Mouse (Mus musculus) cortical plate, adult 2 months (tissue): ENCODE data around the gene Cep131. TPM values are rescaled to one million over a fixed set of nuclear protein-coding genes. Genes with fewer than 3 reads are reported as not detected.

ENCODE experiments used
- H3K27ac ChIP-seq: fragments of 200-500 bp; 2 replicates; pipeline ENCODE4 v1.5.1; 2012; ENCODE audit warnings: low read length, control low read depth, inconsistent platforms; ENCODE audit not compliant: insufficient read depth
- H3K4me1 ChIP-seq: fragments of 200-500 bp; 2 replicates; pipeline ENCODE4 v1.6.1; 2011; ENCODE audit warnings: low read length; ENCODE audit not compliant: control insufficient read depth, insufficient read depth
- H3K4me3 ChIP-seq: fragments of 200-500 bp; 2 replicates; pipeline ENCODE4 v1.5.1; 2011; ENCODE audit warnings: mild to moderate bottlenecking, low read length, control low read depth; ENCODE audit not compliant: insufficient read depth
- CTCF ChIP-seq: fragments of 200-500 bp; IDR thresholded peaks from 2 replicates; pipeline ENCODE4 v1.5.1; 2011; ENCODE audit warnings: mild to moderate bottlenecking, control low read depth, low read length; ENCODE audit not compliant: insufficient read depth; ENCODE audit errors: extremely low read depth
- POLR2A ChIP-seq: fragments of 200-500 bp; IDR thresholded peaks from 2 replicates; pipeline ENCODE4 v1.6.1; 2011; ENCODE audit warnings: mild to moderate bottlenecking, low read length, control low read depth; ENCODE audit not compliant: insufficient read depth; ENCODE audit errors: extremely low read depth
- polyA plus RNA-seq: library from polyadenylated mRNA; depleted of rRNA; stranded (reverse); fragments of >200 nt; gene quantifications from 2 replicates; pipeline ENCODE4 v1.2.3, GENCODE M21; 2012

Cep131 gene
- polyA plus RNA-seq, 1 experiment: 32.1 TPM

GRCm38 (mm10) chr11:120030145-120030901, 56.3 kb downstream of the Cep131 start:
- Histone ChIP-seq H3K4me3 (no peak overlapping the region), H3K27ac (no peak overlapping the region), H3K4me1 (peaks cover 21% of the 10 kb centered on the region)
- TF ChIP-seq CTCF: peak; percentile 53; the same call in 1 of the 2 replicates
- no peak for TF ChIP-seq POLR2A

- H3K4me1 ChIP-seq: peaks cover 23% of the 10 kb centered on the region
- H3K27ac ChIP-seq: no peak overlapping the region
- no peak overlapping the region for H3K4me3 ChIP-seq
- TF ChIP-seq POLR2A (no peak), CTCF (no peak)
These were observed 57.0 kb downstream of the Cep131 start for GRCm38 (mm10) chr11:120029431-120030144.

- H3K4me3 ChIP-seq: no peak overlapping the region
- H3K4me1 ChIP-seq: peaks cover 18% of the 10 kb centered on the region
- no peak for TF ChIP-seq POLR2A
- TF ChIP-seq CTCF: no peak
- H3K27ac ChIP-seq: no peak overlapping the region
These were observed 58.1 kb downstream of the Cep131 start for GRCm38 (mm10) chr11:120028319-120029092.

- peaks cover 27% of the 10 kb centered on the region for H3K4me1 ChIP-seq
- no peak overlapping the region for H3K27ac ChIP-seq
These were observed 59.7 kb downstream of the Cep131 start for GRCm38 (mm10) chr11:120026941-120027340.

DNA sequence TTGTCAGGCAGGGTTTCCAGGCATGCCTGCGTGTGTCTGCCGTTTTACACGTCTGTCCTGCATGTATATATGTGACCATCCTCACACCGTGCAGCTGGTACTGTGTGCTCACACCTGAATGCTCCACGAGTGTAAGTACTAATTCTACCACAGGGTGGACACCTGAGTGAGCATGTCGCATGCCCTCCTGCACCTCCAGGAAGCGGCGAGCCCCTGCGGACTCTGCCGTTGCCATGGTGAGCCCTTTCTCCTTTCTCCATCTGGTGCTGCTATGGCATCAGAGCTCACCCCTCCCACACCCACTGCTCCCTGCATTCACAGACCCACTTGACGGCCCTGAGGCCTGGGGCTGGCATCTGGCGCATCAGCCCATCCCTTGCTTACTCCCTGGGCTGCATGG, 63.8 kb downstream of the Cep131 start:
- TF ChIP-seq CTCF: no peak
- no peak for TF ChIP-seq POLR2A
- peak overlapping the region; percentile 23; the same call in 1 of the 2 replicates for H3K27ac ChIP-seq
- no peak overlapping the region for H3K4me3 ChIP-seq
- peaks cover 25% of the 10 kb centered on the region for H3K4me1 ChIP-seq

More at GRCm38 (mm10) chr11:120026941-120027340, 59.7 kb downstream of the Cep131 start:
- no peak overlapping the region for H3K4me3 ChIP-seq
- TF ChIP-seq CTCF: no peak
- no peak for TF ChIP-seq POLR2A

GRCm38 (mm10) chr11:120022216-120022615, 64.4 kb downstream of the Cep131 start:
- TF ChIP-seq POLR2A (no peak), CTCF (no peak)
- H3K4me1 ChIP-seq: peaks cover 25% of the 10 kb centered on the region
- peak overlapping the region; percentile 21; the same call in 1 of the 2 replicates for H3K27ac ChIP-seq
- H3K4me3 ChIP-seq: no peak overlapping the region

DNA sequence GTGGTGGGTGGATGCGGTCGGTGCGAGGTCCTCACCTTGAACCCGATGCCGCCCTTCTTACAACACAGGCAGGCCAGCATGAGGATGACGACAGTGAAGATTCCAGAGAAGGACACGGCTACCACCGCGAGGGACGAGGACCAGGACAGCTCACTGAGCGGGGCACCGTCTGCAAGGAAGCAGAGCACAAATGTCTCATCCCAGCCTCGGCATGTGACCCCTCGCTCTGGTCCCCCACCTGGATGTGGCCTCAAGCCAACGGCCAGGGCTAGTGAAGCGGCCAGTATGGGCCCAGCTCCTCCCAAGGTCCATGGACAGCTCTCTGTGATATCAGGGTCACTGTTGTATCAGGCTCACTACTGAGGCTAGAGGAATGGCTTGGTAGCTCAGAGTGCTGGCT, 65.3 kb downstream of the Cep131 start:
- TF ChIP-seq POLR2A: no peak
- no peak for TF ChIP-seq CTCF
- H3K4me3 ChIP-seq: no peak overlapping the region
- peaks cover 22% of the 10 kb centered on the region for H3K4me1 ChIP-seq
- H3K27ac ChIP-seq: no peak overlapping the region

DNA sequence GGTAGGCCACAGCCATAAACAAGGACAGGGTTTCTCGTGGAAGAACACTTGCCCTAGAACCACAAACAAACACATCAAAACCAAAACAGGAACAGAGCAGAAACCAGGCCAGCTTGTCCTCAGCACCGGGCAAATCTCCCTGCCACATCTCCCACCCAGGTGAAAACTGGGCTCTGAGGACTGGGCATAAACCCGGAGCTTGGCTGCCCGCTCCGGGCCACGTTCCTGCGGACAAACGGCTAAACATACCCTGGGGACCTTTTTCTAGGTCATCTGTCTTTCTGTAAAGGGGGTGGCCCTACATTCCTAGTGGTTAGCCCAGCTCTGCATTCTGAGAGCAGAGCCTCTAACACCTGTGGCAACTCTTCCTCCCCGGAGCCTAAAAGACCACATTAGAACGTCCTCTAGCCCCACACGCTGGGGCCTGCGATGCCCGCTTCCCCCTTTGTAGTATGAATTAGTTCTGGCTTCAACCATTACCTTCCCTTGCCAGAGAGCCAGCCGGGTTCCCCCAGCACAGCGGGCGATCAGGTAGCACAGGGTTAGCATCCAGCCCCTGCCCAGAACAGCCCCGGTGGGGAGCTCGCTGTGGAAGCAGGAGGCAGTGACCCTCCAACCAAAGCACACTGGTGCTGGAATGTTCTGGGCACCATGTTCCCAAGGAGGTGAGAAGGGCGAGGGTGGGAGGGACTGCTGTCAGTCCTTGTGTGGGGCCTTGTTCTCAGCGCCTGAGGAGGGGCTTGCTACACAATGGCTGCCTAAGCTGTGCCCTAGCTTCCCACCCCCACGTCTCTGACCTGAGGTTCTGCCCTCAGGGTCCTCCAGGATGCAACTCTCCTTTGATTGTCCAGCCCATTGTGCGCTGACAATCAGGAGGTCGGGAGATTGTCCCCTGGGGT, 66.8 kb downstream of the Cep131 start:
- peak overlapping the region; percentile 78; the same call in 1 of the 2 replicates for H3K27ac ChIP-seq
- TF ChIP-seq POLR2A: no peak
- TF ChIP-seq CTCF: no peak
- H3K4me3 ChIP-seq: no peak overlapping the region
- peaks cover 14% of the 10 kb centered on the region for H3K4me1 ChIP-seq
